Mouse (Mus musculus) CD4-positive helper T cell, adult 2 months (primary cell): ENCODE measurements around the gene Tcf21.

Experiments
- DNase-seq: peaks from one replicate; pipeline ENCODE4 v3.0.0-alpha.2; 2012; ENCODE audit warnings: low read depth, missing footprints, low spot score

Gene Tcf21

GRCm38 (mm10) chr10:22819871-22820590, at the start of gene Tcf21:
TSS of gene Tcf21 (minus strand) at chr10:22820174.
- no peak for DNase-seq

DNA sequence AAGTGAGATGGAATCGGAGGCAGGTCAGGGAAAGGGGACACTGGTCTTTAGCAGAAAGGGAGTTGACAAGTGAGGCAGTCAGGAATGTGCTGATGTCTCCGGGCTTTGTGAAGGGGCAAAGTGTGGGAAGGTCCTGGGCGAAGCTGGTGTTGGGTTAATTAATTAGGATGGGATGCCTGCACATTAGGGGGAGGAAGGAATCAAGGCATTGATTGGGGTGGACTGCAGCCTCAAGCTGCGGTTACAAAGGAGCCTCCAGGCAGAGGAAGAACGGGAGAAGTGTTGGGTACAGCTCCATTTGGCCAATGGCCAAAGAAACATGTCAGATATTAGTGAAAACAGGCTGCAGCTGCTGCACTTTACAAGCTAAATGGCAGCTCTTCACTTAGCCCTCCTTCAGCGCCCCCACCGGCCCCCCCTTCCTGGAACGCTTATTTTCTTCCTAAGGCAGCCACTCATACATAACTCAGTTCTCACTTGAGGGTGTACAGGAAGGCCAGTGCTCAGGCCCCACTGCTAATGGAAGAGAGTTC, 48.5 kb upstream of the Tcf21 start:
- no peak for DNase-seq

DNA sequence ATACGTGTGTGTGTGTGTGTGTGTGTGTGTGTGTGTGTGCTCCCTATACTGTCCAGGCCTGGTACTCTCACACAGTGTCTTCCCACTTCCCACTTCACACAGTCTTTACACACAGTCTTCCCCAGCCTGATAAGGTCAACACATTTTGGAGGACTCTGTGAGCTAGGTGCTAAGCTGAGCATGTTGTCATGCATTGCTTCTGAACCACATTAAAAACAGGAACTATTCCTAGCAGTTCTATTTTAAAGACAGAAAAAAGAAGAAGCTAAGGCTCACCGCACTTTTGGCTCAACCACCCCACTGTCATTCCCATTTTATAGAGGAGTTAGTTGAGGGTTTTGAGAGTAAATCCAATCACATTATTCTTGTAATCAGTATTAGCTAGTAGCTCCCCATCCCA, 47.2 kb upstream of the Tcf21 start:
- DNase-seq: no peak

DNA sequence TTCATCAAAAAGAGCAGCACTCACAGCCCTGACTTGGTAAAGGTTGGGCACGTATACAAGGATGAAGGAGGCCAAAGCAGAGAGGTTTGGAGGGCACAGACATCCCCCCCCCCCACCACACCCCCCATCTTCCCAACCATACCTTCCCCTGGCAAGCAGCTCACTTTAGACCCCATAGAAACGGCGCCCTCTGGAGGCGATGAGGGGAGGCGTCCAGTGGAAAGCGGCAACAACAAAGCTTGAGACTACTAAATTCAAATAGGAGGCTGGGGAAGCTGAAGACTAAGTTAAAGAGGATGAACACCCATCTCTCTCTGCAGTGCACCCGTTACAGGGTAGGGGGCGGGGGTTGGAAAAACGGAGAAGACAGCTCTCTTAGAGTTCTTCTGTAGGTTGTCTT, 38.1 kb upstream of the Tcf21 start:
- DNase-seq: no peak

DNA sequence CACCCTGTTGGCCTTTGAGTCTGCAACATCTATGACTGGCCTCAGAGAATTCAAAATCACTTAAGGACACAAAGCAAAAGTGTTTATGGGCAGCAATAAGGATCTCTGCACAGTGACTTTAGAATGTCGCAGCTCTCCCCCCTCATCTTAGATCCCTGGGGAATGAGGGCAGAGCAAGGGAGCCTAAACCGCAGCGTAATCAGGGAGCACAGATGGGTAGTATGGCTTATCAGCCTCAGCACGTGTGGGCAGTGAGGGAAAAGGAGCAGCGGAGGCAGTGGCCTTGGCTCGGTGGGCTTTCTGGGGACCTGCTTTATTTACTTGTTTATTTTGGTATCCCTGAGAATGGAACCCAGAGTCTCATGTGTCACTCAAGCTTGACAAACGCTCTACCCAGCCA, 34.4 kb upstream of the Tcf21 start:
- DNase-seq: no peak

DNA sequence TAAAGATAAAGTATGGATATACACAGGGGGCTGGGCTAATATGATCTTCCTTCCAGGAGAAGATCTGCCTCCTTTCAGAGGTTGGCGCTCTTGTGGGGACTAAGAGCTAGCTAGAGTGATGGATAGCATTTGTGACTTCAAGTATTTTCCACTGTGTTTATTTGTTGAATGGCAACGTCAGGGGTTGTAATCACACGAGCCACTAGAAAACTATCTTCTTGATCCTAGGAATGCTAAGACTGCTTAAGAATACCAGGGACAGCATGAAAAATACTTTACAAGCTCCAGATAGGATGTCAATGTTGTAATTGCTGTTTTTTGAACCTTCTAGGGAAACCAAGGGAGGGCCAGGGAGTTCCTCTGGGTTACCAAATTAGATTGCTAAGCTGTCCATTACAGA, 25.4 kb upstream of the Tcf21 start:
- no peak for DNase-seq

GRCm38 (mm10) chr10:22844731-22845130, 24.8 kb upstream of the Tcf21 start:
- DNase-seq: no peak

GRCm38 (mm10) chr10:22843440-22844361, 23.7 kb upstream of the Tcf21 start:
- DNase-seq: no peak

GRCm38 (mm10) chr10:22842781-22843439, 22.9 kb upstream of the Tcf21 start:
- DNase-seq: no peak

DNA sequence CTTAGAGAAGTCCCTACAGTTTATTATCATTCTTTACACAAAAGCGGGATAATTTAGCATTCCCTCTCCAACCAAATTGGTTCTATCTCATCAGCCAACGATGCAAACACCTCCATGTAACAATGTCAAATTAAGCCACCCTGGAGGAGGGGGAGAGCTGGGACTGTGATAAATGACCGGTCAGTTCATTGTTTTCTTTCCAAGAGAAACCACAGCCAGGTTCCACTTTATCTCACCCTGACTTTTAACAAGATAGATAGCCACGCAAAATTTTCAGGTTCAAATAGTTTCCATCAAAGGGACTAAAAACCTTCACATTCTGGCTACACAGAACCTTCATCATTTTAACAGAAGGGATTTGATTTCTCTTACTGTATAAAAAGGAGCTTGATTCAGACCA, 22.1 kb upstream of the Tcf21 start:
- no peak for DNase-seq

GRCm38 (mm10) chr10:22826244-22826643, 6.3 kb upstream of the Tcf21 start:
- no peak for DNase-seq

DNA sequence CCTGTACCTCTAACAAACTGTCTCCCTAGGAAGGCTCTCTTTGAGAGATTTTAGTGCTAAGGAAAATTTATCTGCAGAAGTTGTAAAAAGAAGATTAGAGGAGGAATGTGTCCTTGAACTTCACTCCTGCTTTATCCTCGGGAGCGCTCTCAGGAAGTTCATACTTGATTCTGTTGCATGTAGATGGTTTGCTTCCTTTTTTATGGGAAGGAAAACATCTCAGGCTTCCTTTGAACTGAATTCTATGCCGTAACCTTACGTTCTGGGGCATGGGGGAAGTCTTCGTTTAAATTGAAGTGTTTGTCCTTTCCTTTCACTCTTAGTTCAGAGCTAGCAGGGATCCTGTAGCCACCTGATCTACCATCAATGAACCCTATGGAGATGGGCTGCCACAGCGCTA, 2.9 kb upstream of the Tcf21 start:
- no peak for DNase-seq

GRCm38 (mm10) chr10:22822486-22822885, 2.5 kb upstream of the Tcf21 start:
- no peak for DNase-seq

DNA sequence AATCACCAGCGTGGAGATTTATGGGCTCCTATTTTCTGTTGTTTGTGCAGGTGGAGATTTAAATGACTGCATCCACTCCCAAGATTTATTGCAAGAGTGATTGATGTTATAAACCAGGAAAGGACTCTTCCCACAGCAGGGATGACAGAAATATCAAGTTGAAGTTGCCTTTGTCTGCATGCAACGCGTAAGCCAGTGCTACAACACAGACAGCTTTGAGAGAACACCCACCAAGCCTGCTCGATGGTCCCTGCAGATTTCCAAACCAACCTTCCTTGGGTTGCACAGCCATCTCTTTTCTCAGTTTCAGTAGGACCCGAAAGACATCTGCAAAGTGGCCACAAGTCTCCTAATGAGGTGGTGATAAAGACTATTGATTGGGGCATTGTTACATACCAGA, 1.7 kb upstream of the Tcf21 start:
- DNase-seq: no peak

DNA sequence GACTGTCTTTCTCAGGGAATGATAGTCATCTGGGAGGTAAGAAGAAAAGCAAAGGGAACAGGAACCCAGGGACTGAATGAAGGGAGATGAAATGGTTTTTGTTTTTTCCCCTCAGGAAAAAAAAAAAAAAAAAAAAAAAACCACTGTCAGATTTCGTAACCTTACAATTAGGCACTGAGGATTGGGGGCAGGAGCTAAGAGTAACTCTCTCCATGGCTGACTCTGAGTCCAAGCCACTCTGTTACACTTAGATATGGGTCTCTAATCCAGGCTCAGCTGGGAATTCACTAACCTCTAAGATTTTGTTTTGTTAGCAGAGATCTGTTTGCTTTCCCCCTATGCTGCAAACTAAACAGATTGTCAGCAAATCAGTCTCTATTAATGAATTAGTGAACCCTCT, 1.3 kb upstream of the Tcf21 start:
- no peak for DNase-seq

- no peak for DNase-seq
These were observed 867 bp upstream of the Tcf21 start for GRCm38 (mm10) chr10:22820841-22821240.

GRCm38 (mm10) chr10:22819239-22819870, 619 bp downstream of the Tcf21 start:
- no peak for DNase-seq

DNA sequence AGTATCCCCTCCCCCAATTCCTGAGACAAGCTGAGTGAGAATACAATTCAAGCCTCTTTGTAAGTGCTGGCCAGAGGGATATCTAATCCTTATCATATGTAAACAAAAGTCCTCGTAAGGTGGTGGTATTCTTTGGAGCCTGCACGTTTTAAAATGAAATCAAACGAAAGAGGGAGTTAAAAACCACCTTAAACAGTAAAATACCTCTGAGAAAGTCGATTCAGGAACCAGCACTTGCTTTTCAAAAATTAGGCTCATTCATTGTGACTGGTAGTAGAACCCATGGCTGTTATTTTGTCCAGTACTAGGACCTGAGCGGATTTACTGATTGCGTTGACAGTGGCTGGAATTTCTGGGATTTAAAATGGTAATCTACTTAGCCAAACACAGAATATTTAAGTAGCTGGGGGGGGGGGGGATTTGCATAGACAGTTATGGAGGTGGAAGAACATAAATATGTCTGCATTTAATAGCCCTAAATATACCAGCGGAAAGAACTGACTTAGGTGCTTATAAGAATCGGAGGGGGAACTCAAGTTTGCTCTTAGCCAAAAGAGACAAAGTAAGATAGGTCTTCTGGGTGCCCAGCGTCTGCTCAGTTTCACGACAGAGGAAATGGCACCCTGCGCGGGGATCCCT, 1.3 kb downstream of the Tcf21 start:
- no peak for DNase-seq

GRCm38 (mm10) chr10:22817976-22818375, 2.0 kb downstream of the Tcf21 start:
- no peak for DNase-seq

GRCm38 (mm10) chr10:22817561-22817960, 2.4 kb downstream of the Tcf21 start:
- DNase-seq: no peak

DNA sequence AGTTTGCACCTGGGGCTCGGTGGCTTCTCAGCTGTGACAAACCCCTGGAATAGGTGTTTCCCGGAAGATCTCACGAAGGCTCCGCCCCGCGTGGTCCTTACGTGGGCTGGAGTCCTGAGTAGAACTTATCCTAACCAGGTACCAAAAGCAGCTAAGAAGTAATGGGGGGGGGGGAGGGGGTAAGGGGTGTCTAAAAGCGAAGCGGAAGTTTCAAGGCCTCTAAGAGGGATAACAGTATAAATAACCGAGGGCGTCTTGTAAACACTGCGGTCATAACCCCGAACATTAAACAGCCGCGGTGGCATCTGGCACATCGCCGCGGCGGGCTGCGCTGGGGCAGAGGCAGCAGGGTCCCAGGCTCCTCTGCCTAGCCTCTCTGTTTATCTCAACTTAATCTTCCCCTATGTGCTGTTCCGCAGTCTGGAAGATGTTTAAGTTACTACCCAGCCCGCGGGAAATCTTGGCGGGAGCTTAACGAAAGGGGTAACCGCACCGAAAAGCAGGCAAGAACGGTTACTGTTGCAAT, 3.7 kb downstream of the Tcf21 start:
- DNase-seq: no peak
